Mouse (Mus musculus) retina, postnatal 7 days (tissue): ENCODE measurements at regions not wholly inside any gene's neighbourhood (a gene's known extent, or its start where the extent isn't known, plus 50 kb on each side); places are given as distances from the start of the nearest gene placed in this dataset.
"Not testable (repeated sequence)": the region's sequence is repeated elsewhere in the genome, so short reads cannot be mapped to it uniquely, and the experiment has no call there.

Experiments
- DNase-seq: peaks from one replicate; pipeline ENCODE4 v3.0.0-alpha.2; 2012; ENCODE audit warnings: low read depth, low spot score

GRCm38 (mm10) chr1:78588036-78588435 lies 69.6 kb upstream of the Acsl3 start:
- no peak for DNase-seq

GRCm38 (mm10) chr1:78588660-78589059 lies 69.0 kb upstream of the Acsl3 start:
- DNase-seq = not testable (repeated sequence)

- no peak for DNase-seq
Measured at GRCm38 (mm10) chr1:78590558-78590957, 67.1 kb upstream of the Acsl3 start.

GRCm38 (mm10) chr1:78593927-78594641 lies 63.5 kb upstream of the Acsl3 start:
- DNase-seq = peak; percentile 34

GRCm38 (mm10) chr1:78595521-78596139 lies 62.0 kb upstream of the Acsl3 start:
- DNase-seq = no peak

GRCm38 (mm10) chr1:78598561-78598960 lies 59.1 kb upstream of the Acsl3 start:
- DNase-seq = peak; percentile 31

GRCm38 (mm10) chr1:78600666-78601065 lies 57.0 kb upstream of the Acsl3 start:
- no peak for DNase-seq

- DNase-seq = no peak
Measured at GRCm38 (mm10) chr1:78601568-78601967, 56.1 kb upstream of the Acsl3 start.

GRCm38 (mm10) chr1:78602039-78602438 lies 55.6 kb upstream of the Acsl3 start:
- no peak for DNase-seq

- no peak for DNase-seq
Measured at GRCm38 (mm10) chr1:78602885-78603284, 54.7 kb upstream of the Acsl3 start.

- no peak for DNase-seq
Measured at GRCm38 (mm10) chr1:78604820-78605550, 52.6 kb upstream of the Acsl3 start.
